Mouse (Mus musculus): ENCODE data around the gene Zfp711.
A peak's percentile ranks its signal among the peaks of the same experiment; 100 is the strongest.

Zfp711 gene

DNA sequence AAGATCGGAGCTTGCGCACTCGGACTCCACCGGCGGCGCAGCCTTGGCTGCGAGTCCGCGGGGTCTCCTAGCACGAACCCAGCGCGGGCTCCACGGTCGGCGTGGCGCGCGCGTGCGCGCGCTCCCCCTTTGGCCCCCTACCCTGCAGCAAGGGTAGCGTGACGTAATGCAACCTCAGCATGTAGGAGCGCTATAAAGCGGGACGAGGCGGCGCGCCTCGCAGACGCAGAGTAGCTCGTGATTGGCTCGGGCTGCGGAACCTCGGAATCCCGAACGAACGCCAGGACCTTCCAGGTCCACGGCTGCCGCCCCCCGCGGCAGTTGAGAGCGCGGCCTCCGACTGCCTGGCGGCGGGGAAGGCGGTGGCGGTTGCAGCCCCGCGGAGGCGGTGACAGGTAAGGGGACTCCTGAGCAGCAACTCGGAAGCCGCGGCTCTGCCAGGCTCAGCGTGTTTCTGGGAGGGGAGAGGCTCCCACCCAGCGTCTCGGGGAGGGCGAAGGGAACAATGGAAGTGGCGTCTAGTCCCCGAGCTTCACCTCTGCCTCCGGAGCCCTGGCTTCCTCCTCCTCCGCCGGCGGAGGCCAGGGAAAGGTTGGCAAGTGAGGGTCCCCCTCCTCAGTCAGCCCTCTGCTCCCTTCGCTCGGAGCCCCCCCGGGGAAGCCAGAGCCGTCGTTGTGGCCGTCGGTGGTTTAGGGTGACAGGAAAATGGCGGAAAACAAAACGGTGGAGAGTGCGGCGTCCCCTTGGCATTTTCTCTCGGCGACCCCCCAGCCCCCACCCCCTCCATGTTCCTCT is at the start of gene Zfp711:
Zfp711 (plus strand) TSS at position 16 of the 795 bp plus-strand sequence.
- peak; percentile 13 for DNase-seq (ENCODE audit: low read depth, low spot score)

DNA sequence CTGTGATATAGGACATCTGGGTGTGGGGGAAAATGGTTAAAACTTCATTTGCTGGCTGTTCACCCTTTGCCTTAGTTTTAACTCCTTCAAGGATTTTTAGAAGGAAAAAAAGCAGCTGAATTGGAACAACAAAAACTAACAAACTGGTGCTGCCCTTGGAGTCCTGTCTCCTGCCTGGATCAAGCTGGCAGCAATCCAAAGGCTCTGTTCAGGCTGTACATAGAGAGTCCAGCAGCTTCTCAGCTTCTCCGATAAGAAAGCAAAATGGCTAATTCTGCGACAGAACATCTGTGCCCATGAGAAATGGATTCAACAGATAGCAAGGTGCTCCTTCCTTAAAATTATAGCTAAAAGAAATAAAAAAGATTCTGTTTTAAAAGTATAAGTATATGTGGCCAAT is 32.6 kb upstream of the Zfp711 start:
- DNase-seq (ENCODE audit: low read depth, low spot score): no peak

DNA sequence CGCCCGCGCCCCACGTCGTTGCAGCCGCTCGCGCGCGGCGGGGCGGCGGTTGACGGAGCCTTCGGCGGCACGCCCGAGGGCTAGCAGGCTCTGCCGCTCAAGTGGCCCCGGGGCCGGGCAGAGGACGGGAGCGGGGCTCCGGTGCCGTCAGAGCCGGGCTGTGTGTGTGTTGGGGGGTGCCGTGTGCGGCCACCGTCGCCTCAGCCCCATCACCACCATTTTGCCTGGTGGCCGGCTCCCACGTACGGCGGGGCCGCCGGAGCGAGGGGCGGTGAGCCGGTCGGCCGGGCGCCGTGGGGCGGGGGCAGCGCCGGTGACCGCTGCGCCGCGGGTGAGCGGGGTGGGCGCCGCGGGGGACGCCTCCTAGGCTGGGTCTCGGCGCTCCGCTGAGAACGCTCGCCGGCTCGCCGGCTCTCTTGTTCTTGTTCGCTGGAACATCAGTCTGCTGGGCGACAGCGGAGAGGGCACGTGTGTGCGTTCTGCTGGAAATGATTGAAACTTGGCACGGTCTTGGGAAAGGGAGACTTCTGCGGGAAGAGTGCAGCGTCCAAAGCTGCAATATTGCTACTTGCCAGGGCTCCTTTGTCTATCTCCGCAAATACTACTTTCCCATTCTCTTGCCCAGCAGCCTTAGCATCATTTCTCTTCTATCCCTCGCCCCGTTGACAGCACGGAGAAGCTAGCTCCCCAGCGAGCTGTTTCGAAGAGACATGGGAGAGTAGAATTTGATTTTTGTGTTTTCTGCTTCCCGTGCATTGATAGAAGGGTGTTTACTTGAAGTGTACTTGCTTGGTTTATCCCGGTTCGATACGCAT is 1.2 kb downstream of the Zfp711 start:
- no peak for DNase-seq (ENCODE audit: low read depth, low spot score)

DNA sequence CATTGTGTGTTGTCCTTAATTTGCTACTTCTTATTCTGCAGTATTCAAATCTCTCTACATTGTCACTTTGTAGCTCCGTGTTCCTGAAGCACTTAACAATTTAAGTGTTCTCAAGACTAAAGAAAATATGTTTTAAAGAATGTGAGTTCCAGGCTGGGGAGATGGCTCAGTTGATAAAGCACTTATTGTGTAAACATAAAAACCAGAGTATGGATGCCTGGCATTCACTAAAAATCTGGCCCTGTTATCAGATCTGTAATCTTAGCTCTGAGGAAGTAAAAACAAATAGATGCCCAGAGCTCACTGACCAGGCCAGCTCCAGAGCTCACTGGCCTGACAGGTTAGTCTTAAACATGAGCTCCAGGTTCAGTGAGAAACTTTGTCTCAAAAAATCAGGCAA is 75.2 kb downstream of the Zfp711 start:
- no peak for DNase-seq (ENCODE audit: low read depth, low spot score)

DNA sequence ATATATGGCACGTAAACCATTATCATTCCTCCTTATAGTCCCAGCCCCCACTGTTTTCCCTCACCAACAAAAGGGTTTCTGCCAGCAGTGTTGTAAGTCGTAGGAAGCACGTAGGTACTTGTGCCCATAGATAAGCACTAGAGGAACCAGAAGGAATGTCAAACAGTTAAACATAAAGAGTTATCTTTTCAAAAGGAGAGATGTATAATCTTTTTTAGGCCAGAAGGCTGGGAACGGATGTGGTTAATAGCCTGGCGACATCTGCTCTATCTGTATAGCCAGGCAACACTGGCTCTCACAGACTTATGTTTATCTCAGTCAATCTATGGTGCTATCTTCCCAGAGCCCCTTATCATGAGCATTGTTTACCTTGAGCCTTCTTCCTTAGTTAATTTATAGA is 80.3 kb downstream of the Zfp711 start:
- no peak for DNase-seq (ENCODE audit: low read depth, low spot score)
